Mouse (Mus musculus) cerebellum, adult 11-12 months (tissue): ENCODE results near the gene Aatf.
"Not testable (repeated sequence)": the region's sequence is repeated elsewhere in the genome, so short reads cannot be mapped to it uniquely, and the experiment has no call there.

ENCODE experiments used
- DNase-seq: peaks from one replicate; pipeline ENCODE4 v3.0.0; 2022

Gene Aatf

DNA sequence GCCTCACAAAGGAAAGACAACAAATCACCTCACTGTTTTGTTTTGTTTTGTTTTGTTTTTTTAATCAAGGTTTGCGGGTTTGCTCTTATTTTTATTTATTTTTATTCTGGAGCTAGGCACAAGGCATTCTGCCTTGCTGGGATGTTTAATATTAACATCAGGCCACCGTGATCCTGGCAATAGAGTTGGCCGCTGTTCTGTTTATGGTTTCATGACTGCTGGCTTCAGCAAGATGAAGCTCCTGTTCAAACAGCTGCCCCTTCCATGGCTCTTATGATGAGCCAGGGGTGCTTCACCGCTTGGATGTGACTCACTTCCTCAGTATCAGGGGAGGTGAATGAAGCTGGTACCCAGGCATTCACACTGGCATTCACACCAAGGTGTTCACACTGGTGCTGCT is 83.0 kb downstream of the Aatf start:
- no peak for DNase-seq

DNA sequence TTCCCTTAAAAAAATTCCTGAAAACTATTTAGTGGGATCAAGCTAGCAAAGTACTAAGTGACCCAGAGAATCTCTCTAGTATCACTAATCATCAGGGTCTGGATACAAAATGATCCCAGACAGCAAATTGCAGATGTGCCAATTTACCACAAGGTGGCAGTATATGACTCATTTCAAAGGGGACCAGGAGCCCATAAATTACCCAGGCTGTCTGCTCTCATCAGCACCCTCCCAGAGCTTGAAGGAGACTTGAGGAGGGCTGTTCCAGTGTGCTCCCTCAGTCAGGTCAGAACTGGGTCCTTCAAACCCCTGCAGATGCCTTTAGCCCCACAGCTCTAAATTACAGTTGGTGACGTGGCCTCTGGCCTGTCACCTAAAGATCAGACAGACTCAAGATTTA is 83.7 kb downstream of the Aatf start:
- DNase-seq: peak; percentile 34

- DNase-seq: no peak
These were observed 86.7 kb downstream of the Aatf start for GRCm38 (mm10) chr11:84426633-84426998.

- DNase-seq: no peak
These were observed 87.3 kb downstream of the Aatf start for GRCm38 (mm10) chr11:84425736-84426632.

DNA sequence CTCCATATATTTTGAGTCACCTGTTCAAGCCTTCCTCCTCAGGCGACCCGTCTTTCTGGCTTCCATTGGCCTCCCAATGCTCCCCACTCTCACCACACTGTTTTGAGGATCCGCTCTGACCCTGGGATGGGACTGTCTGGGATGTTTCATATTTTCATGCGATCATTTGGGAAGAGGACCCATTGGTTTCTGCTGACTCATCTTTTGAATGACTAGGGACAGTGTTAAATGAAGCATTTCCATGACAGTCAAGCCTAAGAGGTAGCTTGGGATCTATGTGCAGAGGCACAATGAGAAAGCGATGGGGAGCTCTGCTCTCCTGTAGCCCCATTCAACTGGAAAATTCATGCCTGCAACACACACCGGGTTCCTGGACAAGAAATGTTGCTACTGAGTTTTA is 92.5 kb downstream of the Aatf start:
- no peak for DNase-seq

GRCm38 (mm10) chr11:84413111-84413510 is 100.2 kb downstream of the Aatf start:
- no peak for DNase-seq

DNA sequence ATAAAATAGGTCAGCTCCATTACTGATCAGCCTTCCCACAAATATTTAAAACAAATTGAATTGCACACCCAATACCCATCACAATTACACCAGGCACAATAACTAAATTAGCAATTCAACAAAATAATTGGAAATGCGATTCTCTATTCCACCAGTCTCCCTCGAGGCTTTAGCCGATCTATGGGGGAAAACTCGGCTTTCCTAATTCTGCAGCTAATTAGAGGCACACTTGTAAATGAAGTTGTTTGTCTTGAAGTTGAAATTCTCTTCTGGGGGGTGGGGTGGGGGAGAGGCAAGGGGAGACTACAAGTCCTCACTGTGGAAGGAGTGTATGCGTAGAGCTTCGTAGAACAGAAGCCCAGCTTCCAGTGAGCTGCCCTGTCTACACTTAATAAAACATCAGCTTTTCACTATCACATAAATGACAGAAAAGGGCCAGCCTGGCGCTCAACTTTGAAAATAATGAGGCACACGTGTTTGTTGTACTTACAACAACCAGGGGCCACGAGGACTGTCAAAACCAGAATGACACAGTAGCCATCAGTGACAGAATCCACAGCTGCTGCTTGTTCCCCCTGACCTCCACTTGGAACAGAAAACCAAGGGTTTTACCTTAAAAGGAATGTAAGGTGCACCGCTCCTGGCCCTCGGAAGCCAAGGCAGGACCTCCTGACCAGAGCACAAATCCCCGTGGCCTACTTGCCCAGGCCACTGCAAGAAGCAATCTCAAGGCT is 101.0 kb downstream of the Aatf start:
- peak; percentile 6 for DNase-seq

GRCm38 (mm10) chr11:84411642-84412018 is 101.7 kb downstream of the Aatf start:
- DNase-seq: no peak

GRCm38 (mm10) chr11:84410879-84411641 is 102.3 kb downstream of the Aatf start:
- no peak for DNase-seq

- DNase-seq: no peak
These were observed 102.9 kb downstream of the Aatf start for GRCm38 (mm10) chr11:84410383-84410782.

DNA sequence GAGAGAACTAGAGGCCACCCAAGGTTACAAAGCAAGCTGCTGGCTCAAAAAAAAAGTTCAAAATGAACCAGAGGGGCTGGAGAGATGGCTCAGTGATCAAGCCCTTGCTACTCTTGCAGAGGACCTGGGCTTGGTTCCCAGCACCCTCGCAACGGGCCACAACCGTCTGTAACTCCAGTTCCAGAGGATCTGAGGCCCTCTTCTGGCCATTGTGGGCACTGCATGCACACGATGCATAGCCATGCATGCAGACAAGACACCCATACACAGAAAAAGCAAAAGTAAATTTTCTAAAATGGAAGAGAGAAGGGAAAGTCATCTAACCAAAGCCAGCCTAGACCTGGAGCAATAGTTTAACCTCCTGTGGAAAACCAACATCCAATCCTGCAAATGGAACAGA is 106.6 kb downstream of the Aatf start:
- DNase-seq: no peak

DNA sequence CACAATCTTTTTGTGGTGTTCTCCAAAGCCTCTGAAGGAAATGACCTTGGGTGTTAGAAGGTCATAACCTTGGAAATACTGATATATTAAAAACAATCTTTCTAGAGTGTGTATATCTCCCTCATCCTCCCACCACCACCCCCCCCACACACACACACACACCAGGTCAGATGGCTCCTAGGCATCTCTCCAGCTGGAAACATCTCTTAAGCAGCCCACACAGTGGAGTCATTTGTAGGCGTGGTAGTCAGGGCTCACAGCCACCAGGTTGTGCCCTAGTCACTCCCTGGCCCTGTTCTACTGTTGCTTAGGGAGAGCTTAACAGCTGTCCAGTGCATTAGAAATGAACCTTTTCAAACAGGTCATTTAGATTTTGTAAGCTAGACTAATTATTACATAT is 118.3 kb downstream of the Aatf start:
- no peak for DNase-seq

DNA sequence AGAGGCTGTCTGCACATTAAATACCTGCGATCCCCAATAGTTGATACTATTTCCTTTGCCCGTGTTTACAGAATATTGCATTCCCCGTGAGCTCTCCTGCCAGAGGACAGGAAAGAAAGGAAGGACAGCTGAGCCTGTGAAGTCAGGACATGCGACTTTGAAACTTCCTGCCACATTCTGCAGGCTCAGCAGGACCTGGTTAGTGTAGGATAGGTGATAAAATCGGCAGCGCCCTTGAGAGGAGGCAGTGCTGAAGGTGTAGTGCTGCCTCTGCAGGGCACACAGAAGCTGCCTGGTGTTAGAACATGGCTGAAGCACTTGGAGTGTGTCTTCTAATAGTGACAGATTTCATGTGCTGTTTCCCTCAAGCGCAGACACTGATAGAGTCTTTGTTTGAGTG is 119.8 kb downstream of the Aatf start:
- no peak for DNase-seq

GRCm38 (mm10) chr11:84392066-84392465 is 121.3 kb downstream of the Aatf start:
- DNase-seq: not testable (repeated sequence)

GRCm38 (mm10) chr11:84391126-84391525 is 122.2 kb downstream of the Aatf start:
- DNase-seq: no peak

DNA sequence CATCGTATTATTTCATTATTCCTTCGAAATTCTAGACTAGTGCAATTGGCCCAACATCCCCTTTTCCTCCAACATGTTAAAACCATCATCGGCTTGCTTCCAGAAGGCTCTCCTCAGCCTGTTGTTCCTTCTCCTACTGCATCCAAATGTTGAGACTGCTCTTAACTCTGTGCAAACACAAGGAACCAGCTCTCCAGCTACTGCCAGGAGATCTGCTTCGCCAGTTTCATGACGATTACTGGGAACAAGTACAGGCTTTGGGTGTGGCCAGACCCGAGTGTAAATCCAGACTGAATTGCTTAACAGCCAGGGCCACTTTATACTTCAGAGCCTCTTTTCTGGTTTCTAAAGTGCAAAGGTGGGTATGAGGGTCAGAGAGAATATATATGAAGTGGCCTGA is 124.0 kb downstream of the Aatf start:
- no peak for DNase-seq

DNA sequence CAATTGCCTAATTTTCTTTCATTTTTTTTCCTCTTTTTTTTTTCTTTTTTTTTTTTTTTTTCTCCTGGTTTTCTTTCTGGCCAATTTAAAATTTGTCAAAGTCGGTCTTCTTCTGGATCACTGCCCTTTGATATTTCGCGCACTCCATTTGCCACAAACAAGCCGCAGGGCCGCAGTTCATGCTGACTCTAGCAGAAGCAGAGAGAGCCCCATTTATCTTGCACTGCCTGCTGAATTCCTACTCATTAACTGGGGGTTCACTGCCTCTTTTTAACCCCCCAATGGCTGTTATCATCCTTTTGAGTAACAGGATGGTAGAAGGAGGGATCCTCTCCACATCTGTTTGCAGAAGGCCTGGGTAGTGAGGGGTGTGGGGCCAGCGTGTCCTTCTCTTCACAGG is 129.4 kb downstream of the Aatf start:
- no peak for DNase-seq

GRCm38 (mm10) chr11:84382450-84382849 is 130.9 kb downstream of the Aatf start:
- no peak for DNase-seq

DNA sequence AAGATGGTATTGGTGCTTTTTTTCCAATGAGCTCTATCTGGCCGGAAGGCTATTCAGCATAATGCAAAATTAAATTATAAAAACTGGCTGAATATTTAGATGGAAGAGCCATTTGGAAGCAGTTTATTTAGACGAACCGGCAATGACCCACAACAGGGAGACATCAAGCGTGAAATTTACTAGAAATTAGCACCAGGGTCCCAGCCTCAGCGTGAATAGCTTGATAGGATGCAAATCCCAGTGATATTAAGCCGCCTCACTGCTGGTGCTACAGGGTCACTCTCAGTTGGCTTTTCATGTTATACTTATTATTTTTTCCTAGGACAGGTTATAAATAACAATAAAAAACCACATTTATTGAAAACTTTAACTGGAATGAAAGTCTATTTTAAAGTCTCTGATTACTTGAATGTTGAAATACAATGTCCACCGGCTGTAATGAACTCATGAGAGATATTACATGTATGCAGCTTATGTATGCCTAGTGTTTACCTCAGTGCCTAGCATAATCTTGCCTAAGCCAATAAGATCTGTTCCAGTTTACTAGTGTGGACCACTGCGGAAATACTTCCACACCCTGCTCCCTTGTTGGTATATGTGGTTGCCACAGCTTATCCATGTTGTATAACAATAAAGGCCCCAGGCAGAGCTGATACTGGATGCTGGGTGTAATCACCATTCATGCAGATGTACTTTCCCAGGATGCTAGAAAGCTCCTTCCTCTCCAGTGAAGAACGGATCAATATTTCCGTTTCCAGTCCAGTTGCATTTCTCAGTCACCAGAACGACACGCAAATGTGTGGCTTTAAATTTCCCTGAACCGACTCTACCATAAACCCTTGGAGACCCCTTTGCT is 136.6 kb downstream of the Aatf start:
- no peak for DNase-seq

DNA sequence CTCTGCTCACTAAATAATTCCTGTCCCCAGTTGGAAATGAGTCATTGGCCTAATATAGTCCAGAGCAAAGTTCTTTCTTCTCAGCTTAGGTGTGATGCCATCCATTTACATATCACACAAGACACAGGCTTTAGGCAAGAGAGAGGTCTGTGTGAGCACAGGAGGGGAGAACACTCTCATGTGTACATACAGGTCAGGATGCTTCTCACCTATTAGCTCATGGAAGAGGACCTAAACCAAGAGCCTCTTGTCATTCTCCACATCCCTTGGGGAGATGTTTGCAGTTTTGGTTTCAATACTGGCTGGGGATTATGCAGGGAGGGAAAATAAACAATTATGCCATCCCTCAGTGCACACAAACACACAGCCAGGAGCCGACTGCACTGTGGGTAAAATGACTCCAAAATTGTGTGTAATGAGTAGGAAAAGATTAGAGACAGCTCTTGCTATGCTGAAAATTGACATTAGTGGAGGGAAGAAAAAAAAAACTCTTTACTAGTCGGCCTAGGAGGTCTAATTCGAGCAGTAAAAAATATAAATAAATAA is 137.3 kb downstream of the Aatf start:
- DNase-seq: no peak

DNA sequence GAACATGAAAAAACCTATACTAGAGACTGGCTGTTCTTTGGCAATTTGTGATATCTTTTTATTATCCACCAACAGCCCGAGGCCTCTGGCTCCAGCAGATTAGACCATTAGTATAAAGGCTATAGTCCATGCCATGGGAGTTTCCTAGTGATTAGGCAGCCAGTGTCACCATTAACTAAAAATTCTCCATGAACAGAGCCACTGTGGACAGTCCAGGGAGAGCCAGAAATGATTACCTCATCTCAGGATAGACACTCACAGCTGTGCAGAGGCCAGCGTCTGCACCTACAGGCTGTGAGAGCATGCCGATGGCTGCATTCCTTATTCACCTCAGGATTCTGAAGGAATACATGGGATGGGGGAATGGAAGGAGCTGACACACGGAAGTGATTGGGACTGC is 140.2 kb downstream of the Aatf start:
- no peak for DNase-seq
